Mouse (Mus musculus) erythroblast, embryonic 14.5 days (primary cell): Measurements from ENCODE around the gene Rab29.

Experiments
- GATA1 ChIP-seq: IDR thresholded peaks from 2 replicates; pipeline ENCODE4 v1.6.1; 2012; ENCODE audit warnings: low read length, inconsistent platforms, mixed read lengths
- TAL1 ChIP-seq: IDR thresholded peaks from 3 replicates; pipeline ENCODE4 v1.6.1; 2012; ENCODE audit warnings: low read length, inconsistent platforms, mixed read lengths

DNA sequence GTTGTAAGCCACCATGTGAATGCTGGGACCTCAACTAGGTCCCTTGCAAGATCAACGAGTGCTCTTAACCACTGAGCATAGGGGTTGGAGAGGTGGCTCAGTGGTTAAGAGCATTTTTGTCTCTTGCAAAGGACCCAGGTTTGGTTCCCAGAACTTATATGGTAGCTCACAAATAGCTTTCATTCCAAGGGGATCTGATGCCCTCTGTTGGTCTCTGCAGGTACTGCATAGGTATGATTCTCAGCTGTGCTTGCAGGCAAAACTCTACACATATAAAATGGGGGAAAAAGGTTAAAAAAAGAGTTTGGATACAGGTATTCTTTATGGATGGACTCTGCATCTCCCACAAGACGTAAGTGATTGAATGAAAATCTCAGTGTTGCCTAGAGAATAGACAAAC, 15.8 kb downstream of the Rab29 start:
- TF ChIP-seq GATA1 (no peak), TAL1 (no peak)
